Comparison of ENCODE assay signal across 8 mouse cellular contexts in genomic region chr9:113441770-113442411, GRCm38 (mm10).
DNase-seq lines count a peak whose midpoint lies in the region; ATAC-seq lines count a peak whose summit lies in the region.

No protein-coding gene starts in this region.

- no peaks in the 10 kb centered on the region for H3K4me1 ChIP-seq in intestine, embryonic 14.5 days (replicated peaks; ENCODE audit: control insufficient read depth, insufficient read depth, low read length)

- no peak overlapping the region for H3K27ac ChIP-seq in intestine, embryonic 14.5 days (ENCODE audit: low read depth)

- H3K36me3 ChIP-seq in intestine, embryonic 14.5 days (ENCODE audit: control insufficient read depth, insufficient read depth, low read length) = no peaks in the 10 kb centered on the region

- ATAC-seq in common myeloid progenitor, adult 5-6 weeks (replicated peaks; ENCODE audit: low read depth, poor library complexity, severe bottlenecking) = peak; percentile 87
- peak; percentile 71; the same call in 1 of the 2 replicates for ATAC-seq in intestine, embryonic 14.5 days (replicated peaks; ENCODE audit: low FRiP score, low TSS enrichment, low read depth)
- peak; percentile 62 for ATAC-seq in megakaryocyte, adult 5-6 weeks (ENCODE audit: poor library complexity, severe bottlenecking)

- H3K27me3 ChIP-seq in intestine, embryonic 14.5 days (replicated peaks; ENCODE audit: control insufficient read depth, insufficient read depth, low read length) = no peaks in the 10 kb centered on the region

- peak overlapping the region; percentile 57 for H3K4me2 ChIP-seq in intestine, embryonic 14.5 days (ENCODE audit: low read length)

- DNase-seq in adrenal gland, adult 8-10 months = peak; percentile 6
- DNase-seq in gastrocnemius, postnatal 10 days = peak; percentile 83
- DNase-seq in intestine, embryonic 14.5 days (ENCODE audit: low spot score) = peak; percentile 89
- peak; percentile 49 to 85 for DNase-seq in left cerebral cortex, adult 9 months (ENCODE audit: low spot score in 2 of 2)
- peak; percentile 89 for DNase-seq in right cerebral cortex, postnatal 14 days
- no peak for DNase-seq in natural killer cell, adult 2 months (ENCODE audit: low spot score in 2 of 2)

- H3K9me3 ChIP-seq in intestine, embryonic 14.5 days (ENCODE audit: control insufficient read depth, low read length) = no peaks in the 10 kb centered on the region

- H3K4me3 ChIP-seq in intestine, embryonic 14.5 days (ENCODE audit: low read depth, low read length) = peak overlapping the region; percentile 36

- H3K9ac ChIP-seq in intestine, embryonic 14.5 days (ENCODE audit: low read length) = peak overlapping the region; percentile 32; the same call in 1 of the 2 replicates

- WGBS in intestine, embryonic 14.5 days = 9% methylated on average over 21 of the region's 21 CpGs

Comparison
In these comparisons a context has a peak if more than half of its experiments do, and no peak if none do; other contexts are left out.
1. DNase-seq: peak in adrenal gland, adult 8-10 months (single experiment), gastrocnemius, postnatal 10 days (single experiment), intestine, embryonic 14.5 days (single experiment), left cerebral cortex, adult 9 months (2 of 2) and right cerebral cortex, postnatal 14 days (single experiment); none in natural killer cell, adult 2 months (0 of 2).
2. Peak in every context shown above with its lines, with median percentiles within 50 percentile points of each other: ATAC-seq.